Mouse (Mus musculus): ENCODE data around the gene Synrg. TPM values are rescaled to one million over a fixed set of nuclear protein-coding genes. Genes with fewer than 3 reads are reported as not detected.

The Synrg gene
- polyA plus RNA-seq, 1 experiment from 2014 or later, result 6.0 TPM

DNA sequence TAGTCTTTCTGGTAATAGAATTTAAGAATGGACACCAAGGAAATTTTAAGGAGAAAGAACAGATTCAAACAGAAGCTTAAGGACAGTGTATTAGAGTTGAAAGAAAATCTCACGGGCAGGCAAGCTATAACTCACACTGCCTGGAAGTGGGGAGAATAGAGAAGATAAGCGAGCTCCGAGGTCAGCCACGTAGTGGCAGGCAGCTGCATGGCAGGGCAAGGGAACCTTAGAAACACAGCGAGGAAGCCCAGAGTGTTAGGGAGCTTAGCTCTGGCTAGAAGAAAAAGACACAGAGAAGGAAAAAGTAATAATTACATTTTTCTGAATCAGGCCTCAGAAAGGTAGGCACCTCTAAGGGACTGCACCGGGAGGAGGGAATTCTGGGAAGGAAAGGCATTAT, 15.8 kb downstream of the Synrg start:
- Histone ChIP-seq H3K27ac (ENCODE audit: low read depth, low read length) (no peak overlapping the region), H3K9ac (ENCODE audit: low read depth, low read length) (no peak overlapping the region), H3K36me3 (ENCODE audit: control insufficient read depth, insufficient read depth) (peaks cover 58% of the 10 kb centered on the region), H3K4me2 (replicated peaks; ENCODE audit: low read depth) (no peak overlapping the region), H3K9me3 (ENCODE audit: control insufficient read depth) (no peaks in the 10 kb centered on the region), H3K4me1 (replicated peaks; ENCODE audit: control insufficient read depth, insufficient read depth, low read length) (no peaks in the 10 kb centered on the region), H3K27me3 (replicated peaks; ENCODE audit: control insufficient read depth, insufficient read depth, low read length) (no peaks in the 10 kb centered on the region), H3K4me3 (ENCODE audit: low read depth, low read length) (no peak overlapping the region)
- 91% methylated on average over 6 of the region's 6 CpGs for WGBS
- TF ChIP-seq CTCF (IDR thresholded peaks at IDR 0.05; ENCODE audit: low read depth), result no peak
- ATAC-seq, result no peak

DNA sequence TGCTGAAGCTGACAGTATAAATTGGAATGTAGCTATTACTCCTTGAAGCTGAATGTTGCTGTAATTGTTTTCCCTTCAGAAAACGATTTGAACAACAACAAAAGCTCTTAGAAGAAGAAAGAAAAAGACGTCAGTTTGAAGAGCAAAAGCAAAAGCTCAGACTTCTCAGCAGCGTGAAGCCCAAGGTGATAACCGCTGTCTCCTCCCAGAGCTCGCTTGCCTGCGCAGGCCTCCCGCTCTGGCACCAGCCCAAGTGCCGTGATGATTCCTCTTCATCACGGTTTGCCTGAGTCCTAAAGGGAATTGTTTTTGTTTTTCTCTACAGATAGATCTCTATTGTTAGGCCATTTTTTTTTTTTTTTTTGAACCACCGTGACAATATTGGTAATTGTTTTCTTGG, 17.1 kb downstream of the Synrg start:
- 88% methylated on average over 10 of the region's 10 CpGs for WGBS
- no peaks in the 10 kb centered on the region for H3K9me3 ChIP-seq (ENCODE audit: control insufficient read depth)
- H3K9ac ChIP-seq (ENCODE audit: low read depth, low read length), result no peak overlapping the region
- peaks cover 72% of the 10 kb centered on the region for H3K36me3 ChIP-seq (ENCODE audit: control insufficient read depth, insufficient read depth)
- no peaks in the 10 kb centered on the region for H3K4me1 ChIP-seq (replicated peaks; ENCODE audit: control insufficient read depth, insufficient read depth, low read length)
- no peak for ATAC-seq
- H3K4me2 ChIP-seq (replicated peaks; ENCODE audit: low read depth), result no peak overlapping the region
- no peak overlapping the region for H3K4me3 ChIP-seq (ENCODE audit: low read depth, low read length)
- no peak overlapping the region for H3K27ac ChIP-seq (ENCODE audit: low read depth, low read length)
- no peaks in the 10 kb centered on the region for H3K27me3 ChIP-seq (replicated peaks; ENCODE audit: control insufficient read depth, insufficient read depth, low read length)
- TF ChIP-seq CTCF (IDR thresholded peaks at IDR 0.05; ENCODE audit: low read depth), result no peak

- Histone ChIP-seq H3K4me2 (replicated peaks; ENCODE audit: low read depth) (no peak overlapping the region), H3K36me3 (ENCODE audit: control insufficient read depth, insufficient read depth) (peaks cover 62% of the 10 kb centered on the region), H3K9ac (ENCODE audit: low read depth, low read length) (no peak overlapping the region), H3K4me3 (ENCODE audit: low read depth, low read length) (no peak overlapping the region), H3K4me1 (replicated peaks; ENCODE audit: control insufficient read depth, insufficient read depth, low read length) (no peaks in the 10 kb centered on the region), H3K27me3 (replicated peaks; ENCODE audit: control insufficient read depth, insufficient read depth, low read length) (no peaks in the 10 kb centered on the region), H3K27ac (ENCODE audit: low read depth, low read length) (no peak overlapping the region), H3K9me3 (ENCODE audit: control insufficient read depth) (no peaks in the 10 kb centered on the region)
- no peak for TF ChIP-seq CTCF (IDR thresholded peaks at IDR 0.05; ENCODE audit: low read depth)
- 46% methylated on average over 4 of the region's 4 CpGs for WGBS
- ATAC-seq, result no peak
Measured at GRCm38 (mm10) chr11:83991701-83992100, 27.5 kb downstream of the Synrg start.

GRCm38 (mm10) chr11:83993428-83993827, 29.2 kb downstream of the Synrg start:
- no peak for TF ChIP-seq CTCF (IDR thresholded peaks at IDR 0.05; ENCODE audit: low read depth)
- no peaks in the 10 kb centered on the region for H3K27me3 ChIP-seq (replicated peaks; ENCODE audit: control insufficient read depth, insufficient read depth, low read length)
- 61% methylated on average over 2 of the region's 2 CpGs for WGBS
- H3K27ac ChIP-seq (ENCODE audit: low read depth, low read length), result no peak overlapping the region
- no peak for ATAC-seq
- no peaks in the 10 kb centered on the region for H3K9me3 ChIP-seq (ENCODE audit: control insufficient read depth)
- H3K9ac ChIP-seq (ENCODE audit: low read depth, low read length), result no peak overlapping the region
- no peaks in the 10 kb centered on the region for H3K4me1 ChIP-seq (replicated peaks; ENCODE audit: control insufficient read depth, insufficient read depth, low read length)
- no peak overlapping the region for H3K4me2 ChIP-seq (replicated peaks; ENCODE audit: low read depth)
- peaks cover 62% of the 10 kb centered on the region for H3K36me3 ChIP-seq (ENCODE audit: control insufficient read depth, insufficient read depth)
- no peak overlapping the region for H3K4me3 ChIP-seq (ENCODE audit: low read depth, low read length)

DNA sequence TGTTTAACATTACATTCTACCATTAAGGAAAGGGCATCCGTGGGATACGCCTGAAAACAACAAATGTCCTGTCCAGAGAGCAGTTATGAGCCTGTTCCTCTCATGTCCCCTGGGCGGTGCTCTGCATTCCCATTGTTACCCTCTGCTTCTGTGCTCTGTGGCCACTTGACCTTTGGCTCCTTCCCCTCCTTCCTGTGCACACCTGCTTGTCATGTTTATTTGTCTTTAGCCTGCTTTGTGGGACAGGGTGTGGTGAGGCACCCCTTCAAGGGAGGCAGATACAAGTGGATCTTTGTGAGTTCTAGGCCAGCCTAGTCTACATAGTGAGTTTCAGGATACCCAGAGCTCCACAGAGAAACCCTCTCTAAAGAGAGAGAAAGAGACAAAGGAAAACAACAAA, 30.3 kb downstream of the Synrg start:
- ATAC-seq, result no peak

DNA sequence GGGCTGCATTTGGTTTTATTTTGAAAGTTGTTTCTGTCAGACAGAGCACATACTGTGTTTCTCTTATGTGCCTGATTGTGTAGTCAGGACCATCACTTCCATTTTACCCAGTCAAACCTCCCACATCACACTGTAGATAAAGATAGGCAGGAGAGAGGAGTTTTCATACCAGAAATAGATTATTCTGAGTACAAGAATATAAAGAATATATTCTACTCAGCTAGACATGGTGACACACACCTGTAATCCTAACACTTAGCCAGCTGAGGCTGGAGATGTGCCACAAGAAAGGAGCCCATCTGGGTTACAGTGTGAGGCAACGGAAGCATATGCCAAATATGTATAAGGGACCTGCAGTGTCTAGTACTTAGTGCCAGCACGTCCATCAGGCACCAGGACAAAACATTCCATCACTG, 31.3 kb downstream of the Synrg start:
- H3K4me2 ChIP-seq (replicated peaks; ENCODE audit: low read depth), result no peak overlapping the region
- no peak overlapping the region for H3K27ac ChIP-seq (ENCODE audit: low read depth, low read length)
- H3K9me3 ChIP-seq (ENCODE audit: control insufficient read depth), result no peaks in the 10 kb centered on the region
- H3K4me3 ChIP-seq (ENCODE audit: low read depth, low read length), result no peak overlapping the region
- no peaks in the 10 kb centered on the region for H3K27me3 ChIP-seq (replicated peaks; ENCODE audit: control insufficient read depth, insufficient read depth, low read length)
- H3K36me3 ChIP-seq (ENCODE audit: control insufficient read depth, insufficient read depth), result peaks cover 54% of the 10 kb centered on the region
- no peaks in the 10 kb centered on the region for H3K4me1 ChIP-seq (replicated peaks; ENCODE audit: control insufficient read depth, insufficient read depth, low read length)
- no peak for ATAC-seq
- 91% methylated on average over 2 of the region's 2 CpGs for WGBS
- H3K9ac ChIP-seq (ENCODE audit: low read depth, low read length), result no peak overlapping the region
- no peak for TF ChIP-seq CTCF (IDR thresholded peaks at IDR 0.05; ENCODE audit: low read depth)

More for the DNA sequence above, 30.3 kb downstream of the Synrg start:
- no peak for TF ChIP-seq CTCF (IDR thresholded peaks at IDR 0.05; ENCODE audit: low read depth)
- Histone ChIP-seq H3K9ac (ENCODE audit: low read depth, low read length) (no peak overlapping the region), H3K4me2 (replicated peaks; ENCODE audit: low read depth) (no peak overlapping the region), H3K27me3 (replicated peaks; ENCODE audit: control insufficient read depth, insufficient read depth, low read length) (no peaks in the 10 kb centered on the region), H3K4me3 (ENCODE audit: low read depth, low read length) (no peak overlapping the region), H3K36me3 (ENCODE audit: control insufficient read depth, insufficient read depth) (peaks cover 58% of the 10 kb centered on the region), H3K27ac (ENCODE audit: low read depth, low read length) (no peak overlapping the region), H3K4me1 (replicated peaks; ENCODE audit: control insufficient read depth, insufficient read depth, low read length) (no peaks in the 10 kb centered on the region), H3K9me3 (ENCODE audit: control insufficient read depth) (no peaks in the 10 kb centered on the region)
- WGBS, result 73% methylated on average over 3 of the region's 3 CpGs
